Mouse (Mus musculus): ENCODE data around the gene Dcaf1.

The Dcaf1 gene

GRCm38 (mm10) chr9:106903791-106904134, 82.1 kb downstream of the Dcaf1 start:
- peak; percentile 58 for DNase-seq (ENCODE audit: inconsistent ontology term)

- DNase-seq (ENCODE audit: inconsistent ontology term), result no peak
Measured at GRCm38 (mm10) chr9:106906597-106906996, 84.9 kb downstream of the Dcaf1 start.

GRCm38 (mm10) chr9:106908174-106908573, 86.5 kb downstream of the Dcaf1 start:
- DNase-seq (ENCODE audit: inconsistent ontology term), result no peak

GRCm38 (mm10) chr9:106908715-106909114, 87.0 kb downstream of the Dcaf1 start:
- DNase-seq (ENCODE audit: inconsistent ontology term), result no peak

- no peak for DNase-seq (ENCODE audit: inconsistent ontology term)
Measured at GRCm38 (mm10) chr9:106911624-106912023, 90.0 kb downstream of the Dcaf1 start.

- no peak for DNase-seq (ENCODE audit: inconsistent ontology term)
Measured at GRCm38 (mm10) chr9:106913759-106914158, 92.1 kb downstream of the Dcaf1 start.

GRCm38 (mm10) chr9:106914878-106915277, 93.2 kb downstream of the Dcaf1 start:
- DNase-seq (ENCODE audit: inconsistent ontology term), result no peak
